ENCODE assay signal across 1 mouse cellular context in genomic region chr11:75441034-75441433, GRCm38 (mm10).
TF ChIP-seq lines count a peak whose summit lies in the region.

No protein-coding gene starts in this region.

TF ChIP-seq in CH12.LX, 34 proteins besides CTCF, POLR2A, EP300 and RAD21:
- TF ChIP-seq IRF4 (IDR thresholded peaks at IDR 0.05; ENCODE audit: low read depth, low read length): peak; percentile 54; the same call in 1 of the 2 replicates
- TF ChIP-seq ELF1 (IDR thresholded peaks at IDR 0.05; ENCODE audit: low read depth, low read length): no peak
- TF ChIP-seq MEF2A (IDR thresholded peaks at IDR 0.05; ENCODE audit: borderline replicate concordance, low read depth, low read length): no peak
